Mouse (Mus musculus) hindbrain, embryonic 14.5 days (tissue): ENCODE measurements around the gene Cabp1. TPM values are rescaled to one million over a fixed set of nuclear protein-coding genes. Genes with fewer than 3 reads are reported as not detected.

ENCODE experiments used
- ATAC-seq: fragments of 200-750 bp; cut with Nextera tagmentation; 2 replicates; pipeline ENCODE4 v1.8.0; 2017; ENCODE audit warnings: moderate number of reproducible peaks, mild to moderate bottlenecking, moderate TSS enrichment, moderate library complexity; ENCODE audit not compliant: low FRiP score
- DNase-seq: peaks from one replicate; pipeline ENCODE4 v3.0.0-alpha.2; 2015; ENCODE audit warnings: low spot score
- H3K27ac ChIP-seq: fragments of 300-500 bp; sonication (generic); 2 replicates; pipeline ENCODE4 v1.5.1; 2014; ENCODE audit warnings: mild to moderate bottlenecking, moderate library complexity
- H3K27me3 ChIP-seq: fragments of 300-500 bp; sonication (generic); 2 replicates; pipeline ENCODE4 v1.6.1; 2014; ENCODE audit warnings: mild to moderate bottlenecking, low read length, mixed read lengths; ENCODE audit not compliant: control insufficient read depth, insufficient read depth
- H3K36me3 ChIP-seq: fragments of 300-500 bp; sonication (generic); replicated peaks from 2 replicates; pipeline ENCODE4 v1.6.1; 2014; ENCODE audit not compliant: control insufficient read depth, insufficient read depth
- H3K4me1 ChIP-seq: fragments of 300-500 bp; sonication (generic); replicated peaks from 2 replicates; pipeline ENCODE4 v1.6.1; 2014; ENCODE audit warnings: antibody characterized with exemption, low read length, mixed read lengths; ENCODE audit not compliant: control insufficient read depth, insufficient read depth
- H3K4me2 ChIP-seq: fragments of 300-500 bp; sonication (generic); replicated peaks from 2 replicates; pipeline ENCODE4 v1.6.1; 2014; ENCODE audit warnings: mild to moderate bottlenecking, moderate library complexity
- H3K4me3 ChIP-seq: fragments of 300-500 bp; sonication (generic); replicated peaks from 2 replicates; pipeline ENCODE4 v1.5.1; 2014; ENCODE audit warnings: mild to moderate bottlenecking, low read length
- H3K9ac ChIP-seq: fragments of 300-500 bp; sonication (generic); 2 replicates; pipeline ENCODE4 v1.6.1; 2014
- H3K9me3 ChIP-seq: fragments of 300-500 bp; sonication (generic); 2 replicates; pipeline ENCODE4 v1.6.1; 2016; ENCODE audit warnings: low read length; ENCODE audit not compliant: control insufficient read depth
- WGBS: fragments of 180-500 bp; shearing (Covaris S2); extraction: QIAGEN DNeasy Blood & Tissue Kit; methylation state at CpG from one replicate; pipeline ENCODE4 v1.1.7; 2014; 5-methylcytosine and 5-hydroxymethylcytosine counted together
- polyA plus RNA-seq: library from polyadenylated mRNA; unstranded; fragments of >200 nt; fragmentation: Nextera tagmentation; extraction: Ambion mirVana; gene quantifications from 2 replicates; pipeline ENCODE4 v1.2.1, GENCODE M21; 2014

Gene Cabp1
- polyA plus RNA-seq, 1 experiment from 2014 or later = 22.8 TPM

DNA sequence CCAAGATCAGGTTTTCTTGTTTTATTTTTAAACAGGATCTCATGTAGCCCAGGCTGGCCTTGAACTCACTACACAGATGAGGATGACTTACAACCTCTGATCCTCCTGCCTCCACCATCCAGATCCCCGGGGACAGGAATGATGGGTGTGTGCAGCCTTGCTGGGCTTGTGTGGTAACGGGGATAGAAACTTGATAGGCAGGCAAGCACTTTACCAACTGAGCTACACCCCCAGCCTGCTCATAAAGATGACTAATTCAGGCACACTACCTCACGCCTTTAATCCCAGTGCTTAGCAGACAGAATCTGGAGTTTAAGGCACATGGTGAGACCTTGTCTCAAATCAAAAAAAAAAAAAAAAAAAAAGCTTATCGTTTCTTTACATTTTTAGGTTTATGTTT, 18.7 kb upstream of the Cabp1 start:
- DNase-seq (no peak), ATAC-seq (no peak)
- Histone ChIP-seq H3K9me3 (no peaks in the 10 kb centered on the region), H3K27ac (no peak overlapping the region), H3K4me2 (no peak overlapping the region), H3K4me3 (no peak overlapping the region), H3K4me1 (peaks cover 5% of the 10 kb centered on the region; the same call in 1 of the 2 replicates), H3K9ac (no peak overlapping the region), H3K36me3 (no peaks in the 10 kb centered on the region), H3K27me3 (peaks cover 5% of the 10 kb centered on the region; the same call in 1 of the 2 replicates)
- 70% methylated on average over 4 of the region's 4 CpGs for WGBS

DNA sequence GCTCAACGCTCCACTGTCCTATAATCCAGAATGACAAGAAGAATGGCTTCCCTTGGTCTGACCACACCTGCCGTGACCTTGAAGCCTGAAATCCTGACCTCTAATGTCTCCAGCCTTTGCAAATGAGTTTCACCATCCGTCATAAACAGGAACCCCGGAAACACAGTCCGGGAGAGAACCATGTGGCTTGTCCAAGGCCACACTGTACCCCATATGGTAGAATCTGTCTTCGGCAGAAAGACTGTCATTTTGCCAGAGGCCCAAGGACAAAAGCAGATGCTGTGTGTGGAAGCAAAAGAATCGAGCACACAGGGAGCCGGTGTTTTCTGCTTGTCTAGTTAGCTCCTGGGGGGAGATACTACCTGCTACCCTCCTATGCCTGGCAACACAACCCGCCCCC, 18.3 kb upstream of the Cabp1 start:
- no peak overlapping the region for H3K27ac ChIP-seq
- H3K4me2 ChIP-seq = no peak overlapping the region
- peaks cover 5% of the 10 kb centered on the region; the same call in 1 of the 2 replicates for H3K4me1 ChIP-seq
- no peak overlapping the region for H3K9ac ChIP-seq
- WGBS = 71% methylated on average over 9 of the region's 9 CpGs
- H3K36me3 ChIP-seq = no peaks in the 10 kb centered on the region
- peaks cover 5% of the 10 kb centered on the region; the same call in 1 of the 2 replicates for H3K27me3 ChIP-seq
- DNase-seq = no peak
- ATAC-seq = no peak
- no peaks in the 10 kb centered on the region for H3K9me3 ChIP-seq
- no peak overlapping the region for H3K4me3 ChIP-seq

DNA sequence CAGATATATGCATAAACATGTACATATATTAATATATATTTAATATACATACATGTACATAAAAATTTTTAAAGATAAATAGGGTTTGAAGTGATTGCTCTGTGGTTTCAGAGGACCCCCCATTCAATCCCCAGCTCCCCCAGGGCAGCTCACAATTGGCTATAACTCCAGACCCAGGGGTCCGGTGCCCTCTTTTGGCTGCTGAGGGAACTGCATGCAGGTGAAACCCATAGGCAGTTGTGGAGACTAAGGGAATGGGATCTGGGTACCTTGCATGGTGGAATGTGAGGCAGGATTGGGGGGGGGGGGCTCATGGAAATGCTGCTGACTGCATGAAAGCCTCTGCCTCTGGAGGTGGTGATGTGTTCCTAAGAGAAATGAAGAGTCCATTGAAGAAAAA, 16.2 kb upstream of the Cabp1 start:
- H3K9me3 ChIP-seq = no peaks in the 10 kb centered on the region
- no peak overlapping the region for H3K4me2 ChIP-seq
- ATAC-seq (no peak), DNase-seq (no peak)
- H3K27ac ChIP-seq = no peak overlapping the region
- H3K9ac ChIP-seq = no peak overlapping the region
- no peaks in the 10 kb centered on the region for H3K36me3 ChIP-seq
- H3K4me1 ChIP-seq = 0 out of 2 replicates have a peak, but pooled peaks cover 2% of the 10 kb centered on the region
- peaks cover 5% of the 10 kb centered on the region; the same call in 1 of the 2 replicates for H3K27me3 ChIP-seq
- 18% methylated on average over 1 of the region's 1 CpGs for WGBS
- H3K4me3 ChIP-seq = no peak overlapping the region

DNA sequence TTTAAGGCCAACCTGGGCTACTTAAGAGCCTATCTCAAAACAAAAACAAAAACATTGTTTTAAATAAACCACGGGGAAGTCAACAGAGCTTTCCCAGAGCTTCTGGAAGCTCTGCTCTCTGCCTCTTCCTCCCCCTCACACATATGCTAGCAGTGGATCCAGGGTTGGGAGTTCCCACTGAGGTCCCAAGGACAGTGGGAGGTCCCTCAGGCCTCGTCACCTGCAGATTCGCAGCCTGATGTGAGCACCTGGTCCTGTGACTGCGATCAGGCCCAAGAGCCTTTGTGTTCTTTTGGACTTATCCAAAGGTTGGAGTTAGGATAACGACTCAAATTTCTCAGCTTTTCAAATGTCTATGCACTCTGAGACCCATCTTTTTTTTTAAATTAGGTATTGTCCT, 14.4 kb upstream of the Cabp1 start:
- Histone ChIP-seq H3K9ac (no peak overlapping the region), H3K27ac (no peak overlapping the region), H3K36me3 (no peaks in the 10 kb centered on the region), H3K27me3 (no peaks in the 10 kb centered on the region), H3K9me3 (no peaks in the 10 kb centered on the region), H3K4me2 (no peak overlapping the region), H3K4me3 (no peak overlapping the region), H3K4me1 (peaks cover 11% of the 10 kb centered on the region; the same call in 1 of the 2 replicates)
- ATAC-seq (no peak), DNase-seq (no peak)
- WGBS = 62% methylated on average over 5 of the region's 5 CpGs

DNA sequence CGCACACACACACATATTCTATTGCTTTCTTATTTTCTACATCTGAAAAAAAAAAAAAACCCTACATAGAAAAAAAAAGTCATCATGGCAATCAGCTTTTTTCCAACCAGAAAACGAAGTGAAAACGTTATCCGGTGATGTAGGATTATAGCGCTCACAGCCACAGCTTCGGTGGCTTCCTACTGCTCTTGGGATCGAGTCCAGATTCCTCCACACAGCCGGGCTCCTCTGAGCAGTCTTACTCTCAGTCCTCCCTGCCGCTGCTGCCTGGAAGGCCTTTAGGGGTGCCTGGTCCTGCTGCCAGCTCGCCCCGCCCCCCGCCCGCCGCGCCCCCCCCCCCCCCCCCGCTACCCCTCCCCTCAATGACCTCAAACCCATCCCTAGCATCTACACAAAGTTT, 13.7 kb upstream of the Cabp1 start:
- ATAC-seq = no peak

DNA sequence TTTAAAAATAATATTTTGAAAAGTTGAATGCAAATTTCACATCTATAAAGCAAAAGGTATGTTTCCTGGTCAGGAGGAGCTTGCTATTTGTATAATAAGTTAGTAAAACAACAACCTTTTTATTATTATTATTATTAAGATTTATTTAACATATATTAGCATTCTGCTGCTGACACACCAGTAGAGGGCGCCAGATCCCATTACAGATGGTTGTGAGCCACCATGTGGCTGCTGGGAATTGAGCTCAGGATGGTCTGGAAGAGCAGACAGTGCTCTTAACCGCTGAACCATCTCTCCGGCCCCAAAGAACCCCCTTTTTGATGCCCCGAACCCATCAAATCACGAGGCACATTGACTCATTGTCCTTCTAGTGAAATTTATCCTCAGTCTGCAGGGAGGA, 13.1 kb upstream of the Cabp1 start:
- H3K4me3 ChIP-seq = no peak overlapping the region
- H3K4me1 ChIP-seq = peaks cover 12% of the 10 kb centered on the region; the same call in 1 of the 2 replicates
- H3K4me2 ChIP-seq = no peak overlapping the region
- DNase-seq (no peak), ATAC-seq (no peak)
- no peaks in the 10 kb centered on the region; the same call in 1 of the 2 replicates for H3K27me3 ChIP-seq
- no peaks in the 10 kb centered on the region for H3K9me3 ChIP-seq
- H3K36me3 ChIP-seq = no peaks in the 10 kb centered on the region
- no peak overlapping the region for H3K27ac ChIP-seq
- WGBS = 62% methylated on average over 5 of the region's 5 CpGs
- no peak overlapping the region for H3K9ac ChIP-seq

More for the DNA sequence above, 13.7 kb upstream of the Cabp1 start:
- DNase-seq = no peak
- Histone ChIP-seq H3K9ac (no peak overlapping the region), H3K4me2 (no peak overlapping the region), H3K4me3 (no peak overlapping the region), H3K4me1 (peaks cover 12% of the 10 kb centered on the region; the same call in 1 of the 2 replicates), H3K27ac (no peak overlapping the region), H3K27me3 (no peaks in the 10 kb centered on the region; the same call in 1 of the 2 replicates), H3K9me3 (no peaks in the 10 kb centered on the region), H3K36me3 (no peaks in the 10 kb centered on the region)
- whole genome bisulfite sequencing = 16% methylated on average over 9 of the region's 16 CpGs

DNA sequence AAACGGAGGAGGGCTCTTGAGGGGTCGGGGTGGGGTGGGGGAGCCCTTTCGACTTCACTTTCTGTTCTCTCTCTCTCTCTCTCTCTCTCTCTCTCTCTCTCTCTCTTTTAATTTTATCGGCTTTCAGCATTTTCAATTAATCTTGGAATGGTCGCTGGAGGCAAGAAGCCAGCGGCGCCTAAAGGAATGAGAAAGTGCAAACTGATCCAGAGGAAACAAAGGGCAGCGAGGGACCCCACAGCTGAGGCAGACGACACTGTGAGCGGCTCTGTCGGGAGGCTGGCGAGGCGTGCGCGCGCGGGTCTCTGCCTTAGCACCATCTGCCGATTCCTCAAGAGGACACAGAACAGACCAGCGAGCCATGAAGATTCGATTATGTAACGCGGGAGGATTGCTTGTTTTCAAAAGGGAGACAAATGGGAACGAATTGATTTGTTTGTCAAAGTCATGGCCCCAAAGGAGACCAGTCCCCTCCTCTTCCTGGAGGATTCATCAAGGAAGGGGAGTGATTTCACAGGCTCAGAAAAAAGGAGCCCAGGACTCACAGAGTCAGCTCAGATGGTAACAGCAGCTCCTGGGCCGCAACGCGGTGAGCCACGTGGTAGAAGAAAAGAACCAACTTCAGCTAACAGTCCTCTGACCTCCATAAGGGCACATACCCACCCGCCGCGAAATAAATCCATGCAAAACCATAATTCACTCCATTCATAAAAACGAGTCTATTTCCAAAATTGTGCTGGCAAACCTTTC, 10.6 kb upstream of the Cabp1 start:
- DNase-seq = peak; percentile 70
- WGBS = 3% methylated on average over 31 of the region's 31 CpGs
- peak overlapping the region; percentile 61 for H3K27ac ChIP-seq

DNA sequence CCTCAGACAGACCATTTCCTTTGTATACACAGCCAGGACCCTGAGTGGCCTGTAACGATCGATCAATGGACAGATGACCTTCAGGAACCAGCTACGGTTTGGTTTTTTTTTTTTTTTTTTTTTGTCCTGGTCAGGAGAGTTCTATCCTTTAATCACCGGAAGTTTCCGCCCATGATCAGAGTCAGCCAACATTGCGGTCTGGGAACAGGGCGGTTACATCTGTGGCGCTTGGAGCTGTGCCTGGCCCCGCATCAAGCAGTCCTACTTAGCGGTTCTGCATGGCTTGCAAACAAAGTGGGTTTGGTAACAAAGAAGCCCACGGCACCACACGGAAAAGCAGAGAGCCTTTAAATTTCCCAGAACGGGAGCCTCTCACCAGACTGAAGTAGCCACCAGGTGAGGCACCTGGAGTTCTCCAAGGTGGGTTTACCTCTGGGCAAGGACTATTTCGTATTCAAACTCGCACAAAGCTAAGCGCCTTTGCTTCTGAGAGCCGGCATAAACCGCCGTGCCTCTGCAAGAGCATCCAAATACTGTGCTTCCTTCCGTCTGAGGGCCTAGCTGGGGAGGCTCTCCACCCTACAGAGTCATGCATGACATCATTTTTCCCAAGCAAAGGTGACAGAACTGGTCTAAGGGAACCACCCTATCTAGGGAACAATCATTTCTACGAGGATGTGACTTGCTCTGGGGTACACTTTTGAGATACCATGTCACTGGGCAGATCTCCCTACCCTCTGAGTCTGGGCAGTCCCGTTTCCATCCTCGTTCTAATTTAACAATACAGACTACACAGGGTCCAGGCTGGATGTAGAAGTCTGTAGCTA, 9.8 kb upstream of the Cabp1 start:
- DNase-seq = no peak
- no peaks in the 10 kb centered on the region for H3K9me3 ChIP-seq
- no peaks in the 10 kb centered on the region; the same call in 1 of the 2 replicates for H3K27me3 ChIP-seq
- H3K4me3 ChIP-seq = peak overlapping the region; percentile 22
- peak; percentile 37; the same call in 1 of the 2 replicates for ATAC-seq
- no peaks in the 10 kb centered on the region for H3K36me3 ChIP-seq
- peak overlapping the region; percentile 50 for H3K9ac ChIP-seq
- WGBS = 9% methylated on average over 23 of the region's 23 CpGs
- peaks cover 12% of the 10 kb centered on the region; the same call in 1 of the 2 replicates for H3K4me1 ChIP-seq
- peak overlapping the region; percentile 61 for H3K27ac ChIP-seq
- H3K4me2 ChIP-seq = peak overlapping the region; percentile 56

More for the DNA sequence above, 10.6 kb upstream of the Cabp1 start:
- H3K4me2 ChIP-seq = peak overlapping the region; percentile 56
- ATAC-seq = peak; percentile 80; the same call in 1 of the 2 replicates
- no peaks in the 10 kb centered on the region for H3K36me3 ChIP-seq
- H3K9ac ChIP-seq = peak overlapping the region; percentile 50
- H3K4me1 ChIP-seq = peaks cover 12% of the 10 kb centered on the region; the same call in 1 of the 2 replicates
- H3K4me3 ChIP-seq = peak overlapping the region; percentile 22
- no peaks in the 10 kb centered on the region; the same call in 1 of the 2 replicates for H3K27me3 ChIP-seq
- H3K9me3 ChIP-seq = no peaks in the 10 kb centered on the region
